Mouse (Mus musculus): ENCODE results near the gene Zbtb7b.

Zbtb7b gene

DNA sequence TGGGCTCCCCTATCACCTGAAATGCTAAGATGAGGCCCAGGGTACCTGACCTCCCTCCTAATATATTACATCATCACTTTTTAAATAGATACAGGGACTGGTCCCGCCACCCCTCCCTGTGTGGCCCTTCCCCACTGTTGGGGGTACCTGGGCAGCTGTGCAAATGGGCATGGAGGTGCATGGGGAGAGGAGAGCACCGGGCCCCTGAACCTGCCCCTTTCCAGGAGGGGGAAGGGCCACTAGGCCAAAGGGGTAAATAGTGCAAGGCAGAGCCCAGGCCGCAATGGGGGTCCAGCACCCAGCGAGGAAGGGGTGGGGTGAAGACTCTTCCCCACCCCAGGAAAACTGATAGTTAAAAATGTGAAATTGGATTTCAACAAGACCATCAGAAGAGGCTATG is 16.7 kb downstream of the Zbtb7b start:
- ATAC-seq (ENCODE audit: insufficient number of reproducible peaks, low FRiP score, low TSS enrichment) = no peak

DNA sequence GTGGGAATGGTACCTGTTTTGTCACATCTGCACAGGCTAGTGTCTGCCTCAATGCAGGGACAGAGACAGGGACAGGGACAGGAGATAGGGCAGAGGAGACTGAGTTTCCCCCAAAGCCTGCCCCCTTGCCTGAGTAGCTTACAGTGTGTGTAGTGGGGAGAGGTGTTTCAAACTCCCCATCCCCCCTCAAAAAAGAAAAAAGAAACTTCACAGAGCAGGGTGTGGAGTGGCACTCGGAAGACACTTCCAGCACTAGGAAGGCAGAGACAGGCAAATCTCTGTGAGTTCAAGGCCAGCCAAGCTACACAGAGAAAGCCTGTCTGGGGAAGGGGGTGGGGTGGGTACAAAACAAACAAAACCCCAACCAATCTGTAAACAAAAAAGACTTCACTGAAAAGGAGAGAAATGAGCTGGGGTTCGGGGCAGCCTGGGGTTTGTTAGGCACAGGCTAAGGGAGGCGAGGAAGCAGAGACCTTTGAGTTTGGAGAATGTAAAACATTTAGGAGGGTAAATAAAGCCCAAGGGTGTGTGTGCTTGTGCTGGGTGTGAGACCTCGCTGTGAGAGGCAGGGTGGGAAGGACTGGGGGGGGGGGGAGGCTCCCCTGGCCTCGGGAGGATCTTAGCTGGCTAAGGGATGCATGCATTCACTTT is 20.9 kb downstream of the Zbtb7b start:
- no peak for ATAC-seq (ENCODE audit: insufficient number of reproducible peaks, low FRiP score, low TSS enrichment)

DNA sequence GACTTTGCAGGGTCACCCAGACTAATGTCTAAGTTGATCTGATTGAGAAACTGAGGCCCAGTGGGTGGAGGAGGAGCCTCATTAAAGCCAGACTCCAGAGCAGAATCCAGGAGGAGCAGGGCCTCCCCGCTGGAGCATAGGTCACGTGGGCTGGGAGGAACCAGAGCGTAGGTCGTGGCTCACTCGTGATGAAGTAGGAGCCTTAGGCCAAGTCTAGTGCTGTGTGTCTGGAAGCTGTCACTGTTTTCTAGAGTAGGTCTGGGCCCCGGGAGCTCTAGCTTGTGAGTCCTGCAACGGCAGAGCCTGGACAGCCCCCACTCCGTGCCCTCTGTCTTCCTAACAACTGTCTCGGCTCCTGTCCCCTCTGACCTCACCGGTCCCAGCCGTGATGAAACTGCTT is 27.2 kb downstream of the Zbtb7b start:
- ATAC-seq (ENCODE audit: insufficient number of reproducible peaks, low FRiP score, low TSS enrichment) = no peak

DNA sequence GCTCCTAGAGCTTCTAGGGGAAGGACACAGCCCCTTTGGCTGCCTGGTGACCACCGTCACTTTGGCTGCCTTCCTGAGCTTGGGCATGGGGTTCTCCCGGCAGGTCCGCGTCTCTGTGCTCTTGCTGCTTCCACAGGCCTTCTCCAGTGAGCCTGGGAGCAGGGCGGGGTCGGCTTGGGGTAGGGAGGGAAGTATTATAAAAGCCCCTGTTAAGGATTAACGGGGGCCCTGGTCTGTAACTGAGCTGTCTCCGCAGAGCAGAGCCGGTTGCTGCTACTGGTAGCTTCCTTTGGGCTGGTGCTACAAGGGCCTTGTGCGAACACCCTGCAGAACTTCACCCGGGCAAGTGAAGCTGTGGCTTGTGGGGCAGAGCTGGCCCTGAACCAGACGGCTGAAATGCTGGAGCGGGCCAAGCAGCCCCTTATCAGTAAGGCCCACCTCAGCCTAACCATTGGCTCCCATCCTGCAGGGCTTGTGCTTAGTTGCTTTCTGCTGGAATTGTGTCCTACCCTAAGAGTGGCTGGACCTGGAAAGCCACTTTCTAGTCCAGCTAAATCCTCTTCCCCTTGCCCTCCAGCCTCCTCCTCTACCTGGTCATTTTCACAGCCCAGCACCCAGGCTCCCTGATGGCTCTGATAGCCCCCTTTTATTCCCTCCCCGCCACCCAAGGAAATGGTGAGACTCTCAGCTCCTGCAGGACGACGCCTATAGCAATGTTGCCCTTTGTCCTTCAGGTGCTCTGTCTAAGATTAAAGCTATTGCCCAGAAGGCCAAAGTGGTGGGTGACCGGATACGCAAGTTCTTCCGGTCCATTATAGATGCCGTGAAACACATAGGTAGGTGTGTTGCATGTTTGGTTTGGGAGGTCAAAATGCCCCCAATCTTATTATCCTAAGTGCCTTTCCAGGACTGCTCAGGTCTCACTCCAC is 28.8 kb downstream of the Zbtb7b start:
- ATAC-seq (ENCODE audit: insufficient number of reproducible peaks, low FRiP score, low TSS enrichment) = no peak

DNA sequence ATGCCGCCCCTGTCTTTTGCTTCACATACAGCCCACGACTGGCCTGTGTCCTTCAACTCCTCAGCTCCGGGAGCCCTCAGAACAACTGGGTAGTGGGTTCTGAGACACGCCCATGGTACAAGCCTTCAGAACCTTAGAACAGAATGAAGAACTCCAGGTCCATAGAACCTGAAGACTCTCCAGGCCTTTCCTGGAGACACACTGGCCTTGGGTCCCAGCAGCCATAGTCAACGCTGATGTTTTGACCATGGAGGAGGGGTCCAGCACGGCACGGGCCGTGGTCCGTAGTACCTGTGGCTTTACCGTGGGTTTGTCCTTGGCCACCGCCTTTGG is 29.5 kb downstream of the Zbtb7b start, which contains the start of gene Dcst1:
Dcst1 (minus strand) TSS at position 101 of the 333 bp plus-strand sequence.
- no peak for ATAC-seq (ENCODE audit: insufficient number of reproducible peaks, low FRiP score, low TSS enrichment)

DNA sequence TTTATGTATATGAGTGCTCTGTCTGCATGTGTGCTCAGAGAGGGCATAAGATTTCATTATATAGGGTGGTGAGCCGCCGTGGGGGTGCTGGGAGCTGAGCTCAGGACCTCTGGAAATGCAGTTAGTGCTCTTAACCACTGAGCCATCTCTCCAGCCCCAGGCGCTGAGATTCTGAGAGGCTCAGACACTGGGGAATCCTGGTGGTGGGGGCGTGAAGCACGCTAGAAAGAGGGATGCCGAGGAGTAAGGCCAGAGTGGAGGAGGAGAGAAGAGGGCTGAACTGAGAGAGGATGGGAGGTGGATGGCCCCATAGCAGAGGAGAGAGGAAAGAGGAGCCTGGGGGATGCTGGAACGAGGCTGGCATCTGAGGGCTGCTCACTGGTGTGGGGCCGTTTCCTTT is 29.9 kb downstream of the Zbtb7b start:
- no peak for ATAC-seq (ENCODE audit: insufficient number of reproducible peaks, low FRiP score, low TSS enrichment)

DNA sequence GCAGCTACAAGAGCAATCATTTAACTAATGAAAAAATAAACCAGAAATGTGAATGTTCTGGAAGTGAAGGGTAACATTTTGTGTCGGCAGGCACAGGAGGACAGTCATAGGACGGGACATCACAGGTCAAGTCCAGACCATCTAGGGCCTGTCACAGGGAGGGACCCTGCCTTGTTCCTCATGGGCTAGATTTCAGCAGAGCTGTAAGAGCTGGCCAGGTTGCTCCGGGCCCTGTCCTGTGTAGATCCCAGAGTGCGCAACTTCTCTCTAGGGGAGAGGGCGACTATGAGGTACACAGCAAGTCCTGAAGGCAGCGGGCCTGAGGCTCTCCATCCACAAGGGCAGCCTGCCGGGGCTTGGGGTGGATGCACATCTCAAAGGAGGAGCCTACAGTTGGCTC is 32.9 kb downstream of the Zbtb7b start, which contains the start of gene Dcst2:
Dcst2 (plus strand) TSS at position 301 of the 400 bp plus-strand sequence.
- no peak for ATAC-seq (ENCODE audit: insufficient number of reproducible peaks, low FRiP score, low TSS enrichment)

DNA sequence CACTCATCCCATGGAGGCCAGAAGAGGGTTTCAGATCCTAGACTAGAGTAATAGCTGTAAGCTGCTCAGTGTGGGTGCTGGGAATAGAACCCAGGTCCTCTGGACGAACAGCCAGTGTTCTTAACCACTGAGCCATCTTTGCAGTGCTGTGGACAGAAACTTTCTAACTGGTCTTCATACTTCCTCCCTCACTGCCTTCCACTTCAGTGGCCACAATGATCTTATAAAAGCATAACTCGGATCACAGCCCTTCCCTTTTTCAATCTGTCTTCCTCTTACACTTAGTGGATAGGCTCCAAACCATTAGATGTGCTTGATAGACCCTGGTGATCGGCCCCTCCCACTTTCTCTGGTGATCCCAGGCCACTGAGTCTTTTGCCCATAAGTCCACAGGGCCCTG is 34.3 kb downstream of the Zbtb7b start:
- no peak for ATAC-seq (ENCODE audit: insufficient number of reproducible peaks, low FRiP score, low TSS enrichment)

DNA sequence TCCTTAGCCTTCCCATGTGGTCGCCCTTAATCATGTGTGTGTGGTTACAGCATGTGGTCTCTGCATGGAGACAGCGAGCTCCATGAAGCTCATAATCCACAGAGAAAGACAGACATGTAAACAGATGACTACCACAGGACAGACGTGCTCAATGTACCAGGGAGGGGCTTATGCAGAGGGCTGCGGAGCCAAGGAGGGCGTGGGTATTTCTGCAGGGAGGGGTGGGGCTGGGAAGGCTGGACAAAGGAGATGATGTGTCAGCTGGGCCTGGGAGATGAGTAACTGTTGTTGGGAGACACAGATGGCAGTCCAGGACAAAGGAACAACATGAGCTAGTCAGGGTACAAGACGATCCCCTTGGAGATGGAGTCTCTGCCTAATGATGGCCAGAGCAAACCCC is 34.9 kb downstream of the Zbtb7b start:
- ATAC-seq (ENCODE audit: insufficient number of reproducible peaks, low FRiP score, low TSS enrichment) = no peak

DNA sequence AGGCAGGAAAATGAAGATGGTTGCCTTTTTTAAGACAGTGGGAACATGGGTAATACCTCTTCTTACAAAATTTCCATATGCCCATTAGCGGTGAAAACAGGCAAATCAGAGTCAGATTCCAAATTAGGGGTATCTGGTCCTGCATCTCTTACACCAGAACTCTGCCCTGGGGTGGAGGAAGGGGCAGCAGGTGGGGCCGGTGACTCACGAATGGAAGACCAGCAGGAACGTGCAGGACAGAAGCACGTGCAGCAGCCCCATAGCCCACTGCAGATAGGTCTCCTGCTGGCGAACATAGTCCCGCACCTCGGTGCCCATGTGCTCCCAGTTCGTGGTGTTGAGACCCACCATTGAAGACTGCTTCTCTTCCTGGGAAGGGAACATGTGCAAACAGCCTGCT is 38.5 kb downstream of the Zbtb7b start:
- ATAC-seq (ENCODE audit: insufficient number of reproducible peaks, low FRiP score, low TSS enrichment) = no peak

DNA sequence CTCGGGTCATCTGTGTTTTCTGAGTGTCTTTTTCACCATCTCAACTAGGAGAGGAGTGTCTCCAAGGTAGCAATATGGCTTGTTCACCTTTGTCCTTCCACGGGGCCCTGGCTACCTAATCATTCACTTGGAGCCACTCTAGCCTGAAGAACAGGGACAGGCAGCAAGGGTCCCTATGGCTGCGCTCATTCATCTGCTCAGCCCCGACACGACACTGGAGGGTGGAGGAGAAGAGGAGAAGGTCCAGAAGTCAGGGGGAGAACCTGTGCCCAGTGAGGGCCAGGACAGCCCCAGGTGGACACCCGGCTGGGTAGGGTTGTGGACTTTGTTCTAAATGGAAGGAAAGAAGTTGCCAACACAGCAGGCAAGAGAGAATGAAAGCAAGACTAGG is 39.1 kb downstream of the Zbtb7b start:
- no peak for ATAC-seq (ENCODE audit: insufficient number of reproducible peaks, low FRiP score, low TSS enrichment)

DNA sequence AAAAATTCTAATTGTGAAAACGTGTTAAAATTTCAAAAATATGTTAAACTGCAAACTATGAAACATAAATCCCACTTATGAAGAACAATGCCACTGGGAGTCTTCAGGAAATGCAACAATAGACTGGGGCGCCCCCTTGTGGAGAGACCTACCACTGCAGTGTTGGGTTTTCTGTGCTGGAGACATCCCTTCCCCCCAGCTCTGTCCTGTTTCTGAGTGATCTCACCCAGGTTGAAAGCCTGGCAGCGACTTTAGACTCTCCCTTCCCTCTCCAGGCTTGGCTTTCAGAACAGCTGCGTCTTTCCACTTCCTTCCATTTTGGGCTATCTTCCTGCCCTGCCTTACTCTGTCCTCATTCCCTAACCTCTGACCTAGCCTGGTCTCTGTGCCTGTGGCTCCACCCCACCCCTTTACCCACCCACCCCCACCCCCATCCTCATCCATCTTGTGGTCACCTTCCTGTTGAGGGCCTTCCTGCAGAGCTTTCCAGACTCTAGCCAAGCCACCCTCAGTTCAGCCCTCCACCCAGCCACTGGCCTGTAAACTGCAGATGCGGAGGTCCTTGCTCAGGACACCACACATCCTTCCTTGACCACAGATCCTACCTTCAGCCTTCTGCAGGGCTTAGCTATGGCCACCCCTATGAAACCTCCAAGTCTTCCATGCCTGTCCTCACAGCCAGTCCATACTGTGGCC is 39.6 kb downstream of the Zbtb7b start:
- ATAC-seq (ENCODE audit: insufficient number of reproducible peaks, low FRiP score, low TSS enrichment) = peak; percentile 34; the same call in 1 of the 2 replicates

DNA sequence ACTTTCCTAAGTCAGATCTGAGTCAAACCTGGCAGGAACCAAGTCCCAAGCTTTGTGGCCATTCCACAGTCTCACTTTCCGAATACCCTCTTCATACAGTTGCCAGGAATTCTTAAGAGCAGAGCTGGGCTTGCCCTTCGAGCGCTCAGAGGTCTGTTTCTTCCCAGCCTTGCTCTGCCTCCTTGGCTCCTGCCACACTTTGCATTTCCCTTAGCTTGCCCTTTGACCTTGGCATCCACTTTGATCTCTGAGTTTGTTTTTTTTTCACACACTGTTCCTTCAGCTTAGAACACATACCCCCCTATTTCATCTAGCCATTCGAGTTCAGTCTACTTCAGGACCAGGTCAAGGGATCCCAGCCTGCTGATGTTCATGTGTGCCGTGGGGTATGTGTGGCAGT is 43.3 kb downstream of the Zbtb7b start:
- no peak for ATAC-seq (ENCODE audit: insufficient number of reproducible peaks, low FRiP score, low TSS enrichment)

DNA sequence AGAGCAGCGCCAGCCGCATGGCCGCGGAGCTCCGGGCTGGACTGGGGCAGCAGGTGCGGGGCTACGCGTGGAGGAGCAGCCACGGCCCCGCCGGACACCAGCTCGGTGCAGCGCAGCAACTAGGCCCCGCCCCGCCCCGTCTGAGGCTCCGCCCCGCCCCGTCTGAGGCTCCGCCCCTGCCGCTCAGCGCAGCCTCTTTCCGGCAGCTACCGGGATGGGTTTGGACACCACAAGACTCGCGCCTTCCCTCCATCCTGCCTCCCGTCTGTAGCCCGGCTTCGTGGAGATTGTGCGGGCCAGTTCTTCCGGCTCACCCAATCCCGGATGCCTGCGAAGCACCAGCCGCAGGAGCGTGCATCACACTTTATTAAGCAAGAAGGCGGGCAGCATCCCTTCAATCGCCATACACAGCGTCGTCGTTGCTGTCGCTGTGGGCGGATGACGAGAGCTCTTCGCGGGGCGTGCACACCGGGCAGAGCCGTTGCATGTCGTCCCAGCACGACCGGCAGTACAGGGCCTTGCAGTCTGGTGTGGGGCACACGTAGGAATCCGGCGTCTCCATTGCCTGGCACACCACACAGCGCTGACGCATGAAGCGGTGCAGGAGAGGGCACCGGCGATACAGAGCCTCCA is 44.6 kb downstream of the Zbtb7b start, which contains the start of gene Adam15:
Adam15 (minus strand) TSS at position 128 of the 633 bp plus-strand sequence.
- peak; percentile 80 for ATAC-seq (ENCODE audit: insufficient number of reproducible peaks, low FRiP score, low TSS enrichment)

DNA sequence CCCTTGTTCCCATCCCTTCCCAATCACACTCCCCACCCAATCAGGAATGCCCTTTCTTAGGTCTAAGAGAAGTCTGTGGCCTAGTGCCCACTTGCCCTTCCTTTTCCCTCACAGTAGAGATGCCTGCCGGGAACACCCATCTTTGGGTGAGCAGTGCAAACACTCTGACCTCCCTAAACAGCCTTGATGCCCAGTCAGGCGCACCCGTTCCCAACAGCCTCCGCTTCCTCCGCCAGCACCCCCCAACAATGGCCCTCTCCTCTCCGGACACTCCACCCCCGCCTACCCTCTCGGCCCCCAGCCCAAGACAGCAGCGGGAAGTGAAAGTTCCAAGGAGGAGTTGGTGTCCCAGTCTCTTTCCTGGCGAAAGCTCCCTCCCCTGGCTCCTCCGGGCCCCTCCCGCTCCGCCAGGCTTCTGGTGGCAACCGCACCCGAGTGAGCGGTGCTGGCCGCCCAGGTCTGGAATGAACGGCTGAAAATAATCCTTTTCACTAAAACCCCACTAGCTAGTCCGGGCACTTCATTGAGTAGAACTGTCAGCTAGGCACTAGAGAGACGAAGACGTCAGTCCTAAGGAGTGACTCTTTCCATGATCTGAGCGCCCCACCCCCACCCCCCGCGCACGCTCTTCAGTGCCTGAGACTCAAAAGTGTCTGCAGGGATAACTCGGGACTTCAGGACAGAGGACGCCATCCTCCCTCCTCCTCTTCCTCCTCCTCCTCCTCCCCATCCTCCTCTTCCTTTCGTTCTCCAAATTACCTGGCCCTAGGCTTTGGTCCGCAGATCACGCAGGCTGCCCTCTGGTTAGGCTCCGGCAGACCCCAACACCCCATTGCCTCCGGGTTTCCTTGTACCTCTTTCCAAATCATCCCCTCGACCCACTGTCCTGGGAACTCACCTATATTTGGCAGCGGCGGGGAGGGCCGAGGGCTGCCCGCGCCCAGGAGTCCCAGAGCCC is 45.4 kb downstream of the Zbtb7b start:
- 0 out of 2 replicates have a peak, but pooled peaks have one; percentile 13 for ATAC-seq (ENCODE audit: insufficient number of reproducible peaks, low FRiP score, low TSS enrichment)

DNA sequence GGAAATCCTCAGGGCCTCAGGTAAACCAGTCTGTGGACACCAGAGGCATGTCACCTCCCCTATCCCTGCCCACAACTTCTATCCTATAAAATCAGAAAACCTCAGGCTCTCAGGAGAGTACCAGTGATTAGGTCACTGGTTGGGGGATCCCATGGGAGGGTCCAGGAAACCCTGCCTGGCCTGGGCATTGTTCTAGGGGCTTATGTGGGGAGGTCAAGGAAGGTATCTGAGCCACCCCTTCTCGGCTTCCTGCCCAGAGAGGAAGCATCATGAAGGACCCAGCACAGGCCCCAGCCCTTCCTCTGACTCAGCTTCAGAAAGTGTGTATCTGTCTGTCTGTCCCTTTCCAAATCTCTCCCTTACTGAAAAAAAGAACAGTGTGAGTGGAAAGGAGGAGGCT is 46.7 kb downstream of the Zbtb7b start:
- no peak for ATAC-seq (ENCODE audit: insufficient number of reproducible peaks, low FRiP score, low TSS enrichment)

DNA sequence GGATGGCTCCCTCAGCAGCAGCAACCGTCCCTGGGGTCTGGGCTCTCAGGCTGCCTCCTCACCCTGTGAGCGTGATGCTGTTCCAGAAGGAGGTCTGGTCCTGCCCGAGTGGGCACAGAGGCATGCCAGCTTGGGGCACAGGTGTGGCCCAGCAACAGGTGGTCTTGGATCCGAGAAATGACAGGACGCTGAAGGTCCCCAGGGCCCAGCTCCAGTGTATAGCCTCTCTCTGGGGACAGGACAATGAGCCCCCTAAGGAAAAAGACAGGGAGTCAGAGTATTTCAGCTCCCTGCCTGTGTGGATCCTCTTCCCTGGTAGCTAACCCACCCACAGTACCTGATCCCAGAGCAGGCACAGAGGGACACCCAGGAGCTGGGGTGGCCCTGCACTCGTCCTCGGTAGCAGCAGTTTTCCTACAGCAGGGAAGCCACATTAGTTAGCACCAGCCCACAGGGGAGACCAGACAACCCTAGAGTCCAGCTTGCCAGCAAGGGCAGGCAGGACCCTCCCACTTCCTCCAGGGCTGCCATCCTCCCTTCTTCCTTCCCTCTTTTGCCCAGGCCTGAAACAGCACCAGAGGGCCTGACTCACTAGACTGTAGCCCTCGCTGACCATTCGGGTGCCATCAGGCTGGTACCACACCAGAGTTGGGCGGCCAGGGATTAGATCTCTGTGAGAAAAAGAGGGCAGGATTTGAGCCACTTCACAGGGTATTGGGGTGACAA is 47.6 kb downstream of the Zbtb7b start:
- no peak for ATAC-seq (ENCODE audit: insufficient number of reproducible peaks, low FRiP score, low TSS enrichment)

DNA sequence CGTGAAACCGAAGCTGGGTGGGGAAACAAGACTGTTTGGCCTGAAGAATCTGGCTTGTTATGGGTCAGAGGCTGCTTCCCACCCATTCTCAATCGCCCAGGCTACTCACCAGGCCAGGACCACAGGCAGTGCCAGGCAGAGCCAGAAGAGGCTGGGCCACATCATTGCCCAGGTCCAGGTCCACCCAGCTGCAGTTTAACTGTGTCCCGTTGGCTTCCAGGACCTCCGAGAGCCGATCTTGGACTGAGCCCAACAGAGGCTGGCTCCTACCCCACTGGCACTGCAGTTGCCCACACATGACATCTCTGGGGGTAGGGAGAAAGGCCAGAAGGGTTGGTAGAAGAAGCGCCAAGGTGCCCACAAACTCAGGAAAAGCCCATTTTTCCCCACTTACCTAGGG is 51.3 kb downstream of the Zbtb7b start:
- ATAC-seq (ENCODE audit: insufficient number of reproducible peaks, low FRiP score, low TSS enrichment) = no peak

DNA sequence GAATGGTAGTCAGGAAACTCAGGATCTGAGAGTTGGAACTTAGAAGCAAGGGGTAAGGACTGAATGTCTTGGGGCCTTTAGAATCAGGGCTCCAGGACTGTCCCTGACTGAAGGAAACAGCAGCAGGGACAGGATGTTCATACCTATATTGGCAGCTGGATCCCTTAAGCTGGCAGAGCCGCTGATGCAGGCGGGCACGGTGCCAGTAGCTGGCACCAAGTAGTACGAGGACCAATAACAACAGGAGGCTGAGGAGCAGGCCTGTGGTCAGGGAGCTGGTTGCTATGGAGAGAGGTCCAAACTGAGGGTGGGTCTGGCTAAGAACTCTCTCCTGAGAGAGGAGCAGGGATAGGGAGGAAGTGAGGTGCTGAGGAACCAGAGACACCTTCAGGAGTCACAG is 52.8 kb downstream of the Zbtb7b start:
- no peak for ATAC-seq (ENCODE audit: insufficient number of reproducible peaks, low FRiP score, low TSS enrichment)

Data from cerebellum, adult (tissue).